ENCODE assay signal across 14 mouse cellular contexts in the genomic region with DNA sequence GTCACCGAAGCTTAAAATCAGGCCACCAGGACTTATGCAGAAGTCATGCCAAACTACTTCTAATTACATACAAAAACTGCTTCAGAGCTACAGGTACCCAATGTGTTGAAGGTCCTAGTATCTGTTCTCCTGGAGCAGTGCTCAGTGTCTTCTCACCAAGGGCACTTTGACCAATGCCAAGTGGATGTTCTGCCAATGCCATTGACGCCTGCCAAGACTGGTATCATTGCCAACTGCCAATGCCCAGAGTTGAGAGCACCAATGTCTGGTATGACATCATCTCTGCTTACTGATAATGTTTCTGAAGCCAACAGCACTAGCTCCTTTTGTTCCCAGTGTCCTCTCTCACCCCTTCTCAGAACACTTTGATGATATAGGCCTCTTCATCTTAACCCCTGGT.
DNase-seq lines count a peak whose midpoint lies in the region; ATAC-seq and TF ChIP-seq lines count a peak whose summit lies in the region.
"Had no signal": no experiment of that assay in that cellular context is flagged by ENCODE, and none has a peak within 500 bp of the region (broad histone marks: within the 10 kb centered on the region; RNA-seq: fewer than 3 reads in every experiment).

No protein-coding gene starts in this region.

- no peaks in the 10 kb centered on the region for H3K27me3 ChIP-seq in hindbrain, embryonic 16.5 days (replicated peaks; ENCODE audit: control insufficient read depth, insufficient read depth, low read length)
- no peaks in the 10 kb centered on the region for H3K27me3 ChIP-seq in hindbrain, embryonic 13.5 days
- no peaks in the 10 kb centered on the region for H3K27me3 ChIP-seq in heart, postnatal 0 days (ENCODE audit: control insufficient read depth, insufficient read depth, low read length)
- H3K27me3 ChIP-seq in midbrain, embryonic 13.5 days: no peaks in the 10 kb centered on the region
- H3K27me3 ChIP-seq: embryonic facial prominence, embryonic 12.5 days; heart, embryonic 13.5 days; liver, embryonic 15.5 days had no signal

- peak; percentile 58; the same call in 1 of the 2 replicates for ATAC-seq in hindbrain, embryonic 16.5 days
- no peak for ATAC-seq in hindbrain, embryonic 13.5 days (ENCODE audit: low FRiP score)
- peak; percentile 51 for ATAC-seq in heart, postnatal 0 days (ENCODE audit: insufficient read depth, low read depth)
- no peak for ATAC-seq in midbrain, embryonic 13.5 days
- ATAC-seq: CD4-positive, CD25-positive, alpha-beta regulatory T cell, adult 4 months had no signal

- H3K4me2 ChIP-seq in hindbrain, embryonic 16.5 days (ENCODE audit: low read length): no peak overlapping the region
- H3K4me2 ChIP-seq in hindbrain, embryonic 13.5 days: no peak overlapping the region
- H3K4me2 ChIP-seq in heart, postnatal 0 days (ENCODE audit: low read depth, low read length): no peak overlapping the region
- no peak overlapping the region for H3K4me2 ChIP-seq in midbrain, embryonic 13.5 days (replicated peaks)
- H3K4me2 ChIP-seq: embryonic facial prominence, embryonic 12.5 days; heart, embryonic 13.5 days; liver, embryonic 15.5 days; midbrain, embryonic 11.5 days had no signal

- H3K9ac ChIP-seq in hindbrain, embryonic 16.5 days (ENCODE audit: low read depth, low read length): no peak overlapping the region
- no peak overlapping the region for H3K9ac ChIP-seq in hindbrain, embryonic 13.5 days
- H3K9ac ChIP-seq in heart, postnatal 0 days (replicated peaks; ENCODE audit: low read depth, low read length): no peak overlapping the region
- H3K9ac ChIP-seq in midbrain, embryonic 13.5 days (replicated peaks): no peak overlapping the region
- H3K9ac ChIP-seq: embryonic facial prominence, embryonic 12.5 days; heart, embryonic 13.5 days; liver, embryonic 15.5 days had no signal

- no peaks in the 10 kb centered on the region for H3K4me1 ChIP-seq in hindbrain, embryonic 16.5 days (ENCODE audit: control insufficient read depth, insufficient read depth, low read depth, low read length)
- no peaks in the 10 kb centered on the region for H3K4me1 ChIP-seq in hindbrain, embryonic 13.5 days (replicated peaks)
- H3K4me1 ChIP-seq in heart, postnatal 0 days (ENCODE audit: control insufficient read depth, insufficient read depth): no peaks in the 10 kb centered on the region
- no peaks in the 10 kb centered on the region for H3K4me1 ChIP-seq in midbrain, embryonic 13.5 days (replicated peaks)
- H3K4me1 ChIP-seq: embryonic facial prominence, embryonic 12.5 days; heart, embryonic 13.5 days; liver, embryonic 15.5 days had no signal

- peak; percentile 78 for DNase-seq in adrenal gland, adult 8-10 months
- DNase-seq in cerebellum, adult 9-10 months: peak; percentile 100
- peak; percentile 11 for DNase-seq in heart, postnatal 0 days (ENCODE audit: low spot score)
- DNase-seq in left cerebral cortex, adult 11 months (ENCODE audit: low spot score): no peak
- no peak for DNase-seq in right cerebral cortex, postnatal 4 days
- DNase-seq: kidney, postnatal 4 days had no signal

- TF ChIP-seq CTCF in heart, postnatal 0 days (IDR thresholded peaks at IDR 0.05; ENCODE audit: low read depth): no peak

- TF ChIP-seq EP300 in heart, postnatal 0 days (IDR thresholded peaks at IDR 0.05; ENCODE audit: low read depth): no peak

- no peaks in the 10 kb centered on the region for H3K9me3 ChIP-seq in hindbrain, embryonic 16.5 days (ENCODE audit: control insufficient read depth, low read length)
- no peaks in the 10 kb centered on the region for H3K9me3 ChIP-seq in hindbrain, embryonic 13.5 days
- H3K9me3 ChIP-seq in heart, postnatal 0 days (replicated peaks; ENCODE audit: control insufficient read depth, low read length): no peaks in the 10 kb centered on the region
- H3K9me3 ChIP-seq in midbrain, embryonic 13.5 days: no peaks in the 10 kb centered on the region
- H3K9me3 ChIP-seq: embryonic facial prominence, embryonic 12.5 days; heart, embryonic 13.5 days; liver, embryonic 15.5 days had no signal

- 81% methylated on average over 2 of the region's 2 CpGs for WGBS in hindbrain, embryonic 16.5 days
- 96% methylated on average over 2 of the region's 2 CpGs for WGBS in hindbrain, embryonic 13.5 days
- WGBS in heart, postnatal 0 days: 58% methylated on average over 2 of the region's 2 CpGs
- WGBS in midbrain, embryonic 13.5 days: 91% methylated on average over 2 of the region's 2 CpGs

- H3K27ac ChIP-seq in hindbrain, embryonic 16.5 days (ENCODE audit: low read depth, low read length): no peak overlapping the region
- no peak overlapping the region for H3K27ac ChIP-seq in hindbrain, embryonic 13.5 days
- peak overlapping the region; percentile 22; the same call in 1 of the 2 replicates for H3K27ac ChIP-seq in heart, postnatal 0 days (ENCODE audit: low read depth)
- H3K27ac ChIP-seq in midbrain, embryonic 13.5 days: no peak overlapping the region
- H3K27ac ChIP-seq: embryonic facial prominence, embryonic 12.5 days; heart, embryonic 13.5 days; liver, embryonic 15.5 days had no signal

- no peaks in the 10 kb centered on the region for H3K36me3 ChIP-seq in hindbrain, embryonic 16.5 days (ENCODE audit: control insufficient read depth, insufficient read depth, low read length)
- no peaks in the 10 kb centered on the region for H3K36me3 ChIP-seq in hindbrain, embryonic 13.5 days
- no peaks in the 10 kb centered on the region for H3K36me3 ChIP-seq in heart, postnatal 0 days (replicated peaks; ENCODE audit: control insufficient read depth, insufficient read depth, low read length)
- no peaks in the 10 kb centered on the region for H3K36me3 ChIP-seq in midbrain, embryonic 13.5 days
- H3K36me3 ChIP-seq: embryonic facial prominence, embryonic 12.5 days; heart, embryonic 13.5 days; liver, embryonic 15.5 days had no signal

- H3K4me3 ChIP-seq in hindbrain, embryonic 16.5 days (ENCODE audit: low read length): no peak overlapping the region
- no peak overlapping the region for H3K4me3 ChIP-seq in hindbrain, embryonic 13.5 days
- H3K4me3 ChIP-seq in heart, postnatal 0 days (ENCODE audit: low read depth, low read length): no peak overlapping the region
- H3K4me3 ChIP-seq in midbrain, embryonic 13.5 days (replicated peaks): no peak overlapping the region
- H3K4me3 ChIP-seq: embryonic facial prominence, embryonic 12.5 days; heart, embryonic 13.5 days; liver, embryonic 15.5 days had no signal

Comparison
In these comparisons a context has a peak if more than half of its experiments do, and no peak if none do; other contexts are left out.
1. ATAC-seq: peak in hindbrain, embryonic 16.5 days (single experiment) and heart, postnatal 0 days (single experiment); none in hindbrain, embryonic 13.5 days (single experiment) and midbrain, embryonic 13.5 days (single experiment).
2. DNase-seq: peak in adrenal gland, adult 8-10 months (single experiment), cerebellum, adult 9-10 months (single experiment) and heart, postnatal 0 days (single experiment); none in left cerebral cortex, adult 11 months (single experiment) and right cerebral cortex, postnatal 4 days (single experiment).